Mouse (Mus musculus) megakaryocyte, embryonic 14.5 days (primary cell): ENCODE results near the gene Nts.

Experiments
- FLI1 ChIP-seq: IDR thresholded peaks from 2 replicates; pipeline ENCODE4 v1.6.1; 2012; ENCODE audit warnings: low read length, inconsistent platforms, mixed read lengths
- GATA1 ChIP-seq: IDR thresholded peaks from 3 replicates; pipeline ENCODE4 v1.6.1; 2012; ENCODE audit warnings: mixed read lengths, low read length, inconsistent platforms, borderline replicate concordance

DNA sequence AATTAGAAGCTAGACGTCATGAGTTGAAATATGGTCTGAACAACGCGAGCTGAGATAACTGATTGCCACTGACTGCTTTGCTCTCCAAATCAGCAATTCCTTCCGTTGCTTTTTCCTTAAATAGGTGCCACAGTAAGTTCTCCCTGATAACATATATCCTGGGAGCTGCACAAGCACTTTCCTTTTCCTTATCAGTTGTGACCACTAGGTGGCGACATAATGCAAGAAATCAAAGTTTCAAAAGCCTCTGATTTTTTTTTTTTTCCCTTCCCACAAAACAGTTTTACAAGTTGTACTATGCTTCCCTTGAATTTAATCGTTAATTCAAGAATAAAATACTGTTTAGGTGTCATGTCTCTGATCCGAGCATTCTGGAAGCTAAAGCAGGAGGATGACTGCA, 40.8 kb downstream of the Nts start:
- TF ChIP-seq GATA1 (no peak), FLI1 (no peak)
